Mouse (Mus musculus) common myeloid progenitor, adult 5-6 weeks (primary cell): ENCODE results near the gene Fam84b. TPM values are rescaled to one million over a fixed set of nuclear protein-coding genes. Genes with fewer than 3 reads are reported as not detected.
"Not testable (repeated sequence)": the region's sequence is repeated elsewhere in the genome, so short reads cannot be mapped to it uniquely, and the experiment has no call there.

Experiments used
- ATAC-seq: replicated peaks from 2 replicates; pipeline ENCODE4 v1.8.0; 2016; ENCODE audit warnings: low read depth, mild to moderate bottlenecking, moderate TSS enrichment, inconsistent platforms; ENCODE audit not compliant: poor library complexity, severe bottlenecking
- total RNA-seq: library from RNA; stranded (forward); fragments of 200-1000, 187-1606 nt; gene quantifications from 2 replicates; pipeline ENCODE4 v1.2.3, GENCODE M21; 2017

Gene Fam84b
- total RNA-seq, result 8.1 and 9.7 TPM in 2 replicates

- peak; percentile 60 for ATAC-seq
Measured at GRCm38 (mm10) chr15:60853231-60853999, at the start of gene Fam84b. TSS of gene Fam84b (minus strand) at chr15:60853778.

GRCm38 (mm10) chr15:60898187-60898965 lies 44.8 kb upstream of the Fam84b start:
- ATAC-seq, result no peak

GRCm38 (mm10) chr15:60896040-60896439 lies 42.5 kb upstream of the Fam84b start:
- no peak for ATAC-seq

DNA sequence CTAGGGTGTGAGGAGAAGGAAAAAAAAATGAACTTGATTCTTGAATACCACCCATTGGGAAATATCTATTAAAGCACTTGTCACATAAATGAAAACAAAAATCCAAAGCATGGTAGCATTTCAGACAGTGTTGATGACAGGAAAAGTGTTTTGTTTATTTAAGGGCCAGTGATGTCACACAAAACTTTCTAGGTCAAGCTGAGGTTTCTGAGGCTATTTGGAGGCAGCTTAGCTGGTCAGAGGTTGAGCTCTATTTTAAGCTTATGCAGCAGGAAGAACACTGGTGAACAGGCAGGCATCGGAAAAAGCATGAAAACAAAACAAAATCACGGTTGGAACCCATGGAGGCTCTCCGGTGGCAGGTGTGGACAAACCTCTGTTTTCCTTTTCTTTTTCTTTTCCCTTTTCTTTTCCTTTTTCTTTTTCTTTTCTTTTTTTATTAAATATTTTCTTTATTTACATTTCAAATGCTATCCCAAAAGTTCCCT lies 39.4 kb upstream of the Fam84b start:
- ATAC-seq, result no peak

GRCm38 (mm10) chr15:60888724-60889123 lies 35.1 kb upstream of the Fam84b start:
- ATAC-seq, result no peak

- peak; percentile 93 for ATAC-seq
Measured at GRCm38 (mm10) chr15:60875721-60876120, 22.1 kb upstream of the Fam84b start.

- ATAC-seq, result 0 out of 2 replicates have a peak, but pooled peaks have one; percentile 22
Measured at GRCm38 (mm10) chr15:60862417-60862816, 8.8 kb upstream of the Fam84b start.

DNA sequence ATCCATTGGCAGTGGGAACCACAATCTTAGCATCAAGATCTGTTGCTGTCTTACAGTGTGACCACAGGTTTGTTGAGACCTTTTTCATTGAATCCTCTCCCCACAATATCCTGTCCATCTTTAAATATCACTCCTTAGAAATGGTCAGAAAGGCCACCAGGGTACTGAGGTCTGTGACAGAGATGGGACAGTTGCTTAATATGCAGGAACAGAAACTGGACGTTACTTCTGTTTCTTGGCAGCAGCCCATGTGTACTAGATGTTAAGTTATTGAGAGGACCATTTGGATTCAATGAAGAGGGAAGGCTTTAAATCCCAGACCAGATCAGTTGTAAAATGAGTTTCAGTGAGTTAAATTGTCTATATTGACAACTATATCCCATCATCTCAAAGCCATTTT lies 1.5 kb upstream of the Fam84b start:
- ATAC-seq, result 0 out of 2 replicates have a peak, but pooled peaks have one; percentile 18

DNA sequence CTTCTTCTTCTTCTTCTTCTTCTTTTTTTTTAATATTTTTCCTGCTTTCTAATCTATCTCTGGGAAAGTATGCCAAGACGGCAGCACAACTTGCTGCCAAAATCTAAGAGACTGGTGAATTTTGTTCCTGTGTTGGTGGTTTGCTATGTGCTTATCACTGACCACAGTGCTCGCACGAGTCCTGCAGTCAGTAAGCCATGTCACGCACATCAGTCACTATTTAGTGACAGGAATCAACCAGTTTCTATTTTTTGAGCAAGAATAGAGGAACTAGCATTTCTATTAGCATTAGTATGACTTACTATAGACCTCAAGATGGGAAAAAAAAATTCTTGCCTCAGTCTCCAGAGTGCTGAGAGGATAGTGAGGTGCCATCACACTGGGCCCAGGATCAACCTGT lies 573 bp upstream of the Fam84b start:
- ATAC-seq, result peak; percentile 66

DNA sequence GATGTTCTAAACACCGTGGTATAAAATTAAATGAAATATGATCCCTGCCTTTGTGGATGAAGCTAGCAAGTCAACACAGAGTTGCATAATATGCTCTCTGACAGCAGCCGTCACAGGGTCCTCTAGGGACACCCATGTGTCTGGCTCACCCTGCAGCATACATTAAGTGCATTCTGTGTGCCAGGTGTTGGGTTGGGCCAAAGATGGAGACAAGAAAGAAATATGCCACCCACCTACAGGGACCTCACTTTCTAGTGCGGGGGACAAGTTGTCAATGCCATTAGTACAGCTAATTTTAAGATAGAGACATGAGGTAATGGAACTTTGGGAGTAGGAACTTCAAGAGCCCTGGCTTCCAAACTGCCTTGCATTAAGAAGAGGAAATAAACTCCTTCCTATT lies 4.9 kb downstream of the Fam84b start:
- no peak for ATAC-seq

DNA sequence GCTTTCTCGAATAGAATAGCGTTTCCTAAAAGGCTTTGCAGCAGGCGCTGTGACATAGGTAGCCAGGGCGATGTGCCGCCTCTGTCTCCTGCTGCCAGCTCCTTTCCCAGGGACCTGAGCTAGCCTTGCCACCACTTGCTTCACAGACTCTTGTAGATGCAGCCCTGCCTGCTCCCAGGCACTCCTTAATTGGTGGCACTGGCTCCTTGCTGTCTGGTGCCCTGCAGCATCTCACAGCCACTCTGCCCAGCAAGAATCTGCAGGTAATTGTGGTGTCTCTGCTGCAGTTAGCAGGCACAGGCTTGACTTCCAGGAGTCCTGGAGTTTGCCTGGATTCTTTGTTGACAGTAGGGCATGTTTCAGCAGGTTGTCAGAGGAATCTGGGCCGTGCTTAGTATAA lies 7.3 kb downstream of the Fam84b start:
- no peak for ATAC-seq

GRCm38 (mm10) chr15:60845886-60846285 lies 7.7 kb downstream of the Fam84b start:
- ATAC-seq, result no peak

GRCm38 (mm10) chr15:60841785-60842184 lies 11.8 kb downstream of the Fam84b start:
- no peak for ATAC-seq

DNA sequence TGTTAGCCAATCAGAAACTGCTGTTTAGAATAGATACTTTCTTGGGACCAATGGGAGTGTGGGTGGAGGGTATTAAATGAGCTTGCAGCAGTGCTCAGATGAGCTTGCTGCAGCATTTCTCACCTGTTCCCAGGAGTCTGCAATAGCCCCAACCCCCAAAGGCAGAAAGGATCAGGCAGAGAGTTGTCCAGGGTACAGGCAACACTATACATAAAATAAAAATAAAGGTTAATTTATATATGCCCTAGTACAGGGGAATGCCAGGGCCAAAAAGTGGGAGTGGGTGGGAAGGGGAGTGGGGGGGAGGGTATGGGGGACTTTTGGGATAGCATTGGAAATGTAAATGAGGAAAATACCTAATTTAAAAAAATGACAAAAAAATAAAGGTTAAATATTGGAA lies 12.3 kb downstream of the Fam84b start:
- ATAC-seq, result not testable (repeated sequence)

DNA sequence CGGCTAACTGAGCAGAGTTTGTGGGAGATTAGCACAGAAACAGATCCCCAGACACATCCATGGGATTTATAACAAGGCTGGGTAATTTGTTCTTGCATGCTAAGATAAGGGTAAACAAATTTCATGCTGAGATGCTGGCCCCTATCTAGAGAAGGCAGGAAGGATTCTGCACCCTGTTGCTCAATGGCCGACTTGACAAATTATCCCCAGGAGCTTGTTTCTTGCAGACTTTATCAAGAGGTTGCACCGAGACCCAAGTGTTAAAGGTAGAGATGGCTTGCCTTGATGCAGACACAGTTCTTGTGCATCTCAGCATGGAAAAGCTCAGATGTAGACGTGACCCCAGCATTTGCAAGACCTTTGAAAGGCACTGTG lies 13.3 kb downstream of the Fam84b start:
- peak; percentile 13; the same call in 1 of the 2 replicates for ATAC-seq

- no peak for ATAC-seq
Measured at GRCm38 (mm10) chr15:60839539-60840295, 13.9 kb downstream of the Fam84b start.

DNA sequence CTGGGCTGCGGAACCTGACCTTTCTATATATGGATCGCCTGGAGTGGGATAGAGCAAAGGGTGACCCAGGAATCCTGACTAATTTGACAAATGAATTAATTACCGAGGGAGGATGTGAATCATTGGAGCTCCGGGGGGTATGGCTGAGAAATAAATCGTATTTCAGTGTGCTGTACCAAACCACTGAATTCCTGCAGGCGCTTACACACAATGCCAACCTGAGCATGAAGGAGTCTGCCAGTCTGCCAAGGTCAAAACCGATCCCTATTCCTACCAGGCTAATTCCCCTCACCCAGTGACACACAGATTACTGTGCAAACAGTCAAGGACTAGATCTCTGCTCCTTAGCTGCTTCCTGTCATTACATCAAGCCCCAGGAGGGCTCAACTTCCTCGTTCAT lies 15.4 kb downstream of the Fam84b start:
- ATAC-seq, result no peak

GRCm38 (mm10) chr15:60837719-60838118 lies 15.9 kb downstream of the Fam84b start:
- no peak for ATAC-seq

DNA sequence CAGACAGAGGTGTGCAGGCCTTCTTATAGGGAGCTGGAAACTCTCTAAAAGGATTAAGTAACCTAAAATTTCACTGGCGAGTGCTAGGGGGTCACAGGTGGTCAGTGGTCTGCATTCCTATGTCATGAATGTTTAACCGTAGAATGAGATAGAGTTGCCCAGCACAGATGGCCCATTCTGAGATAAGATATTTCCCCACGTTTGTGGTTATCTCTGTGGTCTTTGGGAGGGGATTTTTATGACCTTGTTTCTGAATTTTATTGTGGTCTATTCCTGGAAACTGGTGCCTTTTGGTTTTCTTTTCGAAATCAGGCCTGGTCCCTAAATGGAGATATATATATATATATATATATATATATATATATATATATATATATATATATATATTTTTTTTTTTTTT lies 17.3 kb downstream of the Fam84b start:
- peak; percentile 37 for ATAC-seq
